Mouse (Mus musculus): ENCODE data around the gene Nav3.

Nav3 gene

GRCm38 (mm10) chr10:109847631-109848030, 608.4 kb downstream of the Nav3 start:
- in situ Hi-C loops (cut with MseI, MboI) = no loop called here

- in situ Hi-C loops (cut with MseI, MboI) = no loop called here
Observed at GRCm38 (mm10) chr10:109843661-109844060, 612.3 kb downstream of the Nav3 start.

GRCm38 (mm10) chr10:109832768-109833291, 623.2 kb downstream of the Nav3 start:
- in situ Hi-C loops (cut with MseI, MboI) = no loop called here

GRCm38 (mm10) chr10:109806782-109807493, 649.1 kb downstream of the Nav3 start:
- in situ Hi-C loops (cut with MseI, MboI) = no loop called here

GRCm38 (mm10) chr10:109803441-109803840, 652.6 kb downstream of the Nav3 start:
- in situ Hi-C loops (cut with MseI, MboI) = no loop called here

- in situ Hi-C loops (cut with MseI, MboI) = no loop called here
Observed at GRCm38 (mm10) chr10:109802236-109802635, 653.8 kb downstream of the Nav3 start.

GRCm38 (mm10) chr10:109799246-109799645, 656.8 kb downstream of the Nav3 start:
- in situ Hi-C loops (cut with MseI, MboI) = no loop called here

GRCm38 (mm10) chr10:109796981-109797380, 659.0 kb downstream of the Nav3 start:
- in situ Hi-C loops (cut with MseI, MboI) = no loop called here

- in situ Hi-C loops (cut with MseI, MboI) = no loop called here
Observed at GRCm38 (mm10) chr10:109793491-109793890, 662.5 kb downstream of the Nav3 start.

- in situ Hi-C loops (cut with MseI, MboI) = no loop called here
Observed at GRCm38 (mm10) chr10:109788728-109789127, 667.3 kb downstream of the Nav3 start.

GRCm38 (mm10) chr10:109779109-109779508, 676.9 kb downstream of the Nav3 start:
- in situ Hi-C loops (cut with MseI, MboI) = no loop called here

GRCm38 (mm10) chr10:109769092-109769491, 686.9 kb downstream of the Nav3 start:
- in situ Hi-C loops (cut with MseI, MboI) = loop anchor here (5.0 to 25.0 kb wide), 2 partner anchors 93 to 318 kb away; no protein-coding TSS in a partner anchor

GRCm38 (mm10) chr10:109765650-109766049, 690.4 kb downstream of the Nav3 start:
- in situ Hi-C loops (cut with MseI, MboI) = loop anchor here (5.0 to 25.0 kb wide), 2 partner anchors 97 to 322 kb away; no protein-coding TSS in a partner anchor

- in situ Hi-C loops (cut with MseI, MboI) = loop anchor here (5.0 to 25.0 kb wide), 2 partner anchors 98 to 323 kb away; no protein-coding TSS in a partner anchor
Observed at GRCm38 (mm10) chr10:109764412-109765101, 691.4 kb downstream of the Nav3 start.

- in situ Hi-C loops (cut with MseI, MboI) = loop anchor here in 1 of 2 experiments (25.0 kb wide), 1 partner anchor 328 kb away; no protein-coding TSS in a partner anchor
Observed at GRCm38 (mm10) chr10:109758921-109759600, 696.9 kb downstream of the Nav3 start.

GRCm38 (mm10) chr10:109746901-109747300, 709.1 kb downstream of the Nav3 start:
- in situ Hi-C loops (cut with MseI, MboI) = no loop called here

GRCm38 (mm10) chr10:109741664-109742063, 714.3 kb downstream of the Nav3 start:
- in situ Hi-C loops (cut with MseI, MboI) = no loop called here

GRCm38 (mm10) chr10:109740326-109740725, 715.7 kb downstream of the Nav3 start:
- in situ Hi-C loops (cut with MseI, MboI) = no loop called here

- in situ Hi-C loops (cut with MseI, MboI) = no loop called here
Observed at GRCm38 (mm10) chr10:109723646-109724045, 732.4 kb downstream of the Nav3 start.

- in situ Hi-C loops (cut with MseI, MboI) = loop anchor here in 1 of 2 experiments (10.0 kb wide), 1 partner anchor 214 kb away; no protein-coding TSS in a partner anchor
Observed at GRCm38 (mm10) chr10:109718808-109719207, 737.2 kb downstream of the Nav3 start.

- in situ Hi-C loops (cut with MseI, MboI) = loop anchor here in 1 of 2 experiments (10.0 kb wide), 1 partner anchor 214 kb away; no protein-coding TSS in a partner anchor
Observed at GRCm38 (mm10) chr10:109718390-109718789, 737.6 kb downstream of the Nav3 start.

- in situ Hi-C loops (cut with MseI, MboI) = loop anchor here in 1 of 2 experiments (10.0 kb wide), 1 partner anchor 208 kb away; no protein-coding TSS in a partner anchor
Observed at GRCm38 (mm10) chr10:109713001-109713400, 743.0 kb downstream of the Nav3 start.

Measured in mouse trophoblast stem cell (cell line).